Mouse (Mus musculus): ENCODE measurements around the gene Hrg.
"Not testable (repeated sequence)": the region's sequence is repeated elsewhere in the genome, so short reads cannot be mapped to it uniquely, and the experiment has no call there.

Hrg gene

GRCm38 (mm10) chr16:22956085-22956439, 5.2 kb downstream of the Hrg start:
- DNase-seq (ENCODE audit: low spot score in 2 of 2), result no peak

- no peak for DNase-seq (ENCODE audit: low spot score in 2 of 2)
Measured at GRCm38 (mm10) chr16:22961073-22961472, 10.2 kb downstream of the Hrg start.

GRCm38 (mm10) chr16:22962256-22962655, 11.4 kb downstream of the Hrg start:
- no peak for DNase-seq (ENCODE audit: low spot score in 2 of 2)

GRCm38 (mm10) chr16:22963293-22963692, 12.4 kb downstream of the Hrg start:
- DNase-seq (ENCODE audit: low spot score in 2 of 2), result no peak

GRCm38 (mm10) chr16:22967383-22968030, 16.6 kb downstream of the Hrg start:
- DNase-seq (ENCODE audit: low spot score in 2 of 2), result no peak

GRCm38 (mm10) chr16:22996951-22997350, 46.1 kb downstream of the Hrg start:
- not testable (repeated sequence) for DNase-seq (ENCODE audit: low spot score in 2 of 2)

All from spleen, postnatal 36 days (tissue).